Mouse (Mus musculus) liver, embryonic 11.5 days (tissue): ENCODE measurements around the gene Cc2d1b. TPM values are rescaled to one million over a fixed set of nuclear protein-coding genes. Genes with fewer than 3 reads are reported as not detected.

Experiments
- ATAC-seq: fragments of 200-750 bp; cut with Nextera tagmentation; replicated peaks from 2 replicates; pipeline ENCODE4 v1.8.0; 2017; ENCODE audit warnings: moderate number of reproducible peaks, mild to moderate bottlenecking, moderate TSS enrichment, moderate library complexity; ENCODE audit not compliant: low FRiP score
- DNase-seq: peaks from one replicate; pipeline ENCODE4 v3.0.0-alpha.2; 2017; ENCODE audit warnings: low spot score
- H3K27ac ChIP-seq: fragments of 300-500 bp; sonication (generic); 2 replicates; pipeline ENCODE4 v1.5.1; 2014; ENCODE audit warnings: mild to moderate bottlenecking, low read depth, low read length, control low read depth
- H3K27me3 ChIP-seq: fragments of 300-500 bp; sonication (generic); replicated peaks from 2 replicates; pipeline ENCODE4 v1.6.1; 2014; ENCODE audit warnings: low read length, mixed read lengths; ENCODE audit not compliant: control insufficient read depth, insufficient read depth
- H3K36me3 ChIP-seq: fragments of 300-500 bp; sonication (generic); 2 replicates; pipeline ENCODE4 v1.6.1; 2014; ENCODE audit warnings: mild to moderate bottlenecking, low read length, moderate library complexity, mixed read lengths; ENCODE audit not compliant: control insufficient read depth, insufficient read depth
- H3K4me1 ChIP-seq: fragments of 300-500 bp; sonication (generic); replicated peaks from 2 replicates; pipeline ENCODE4 v1.6.1; 2014; ENCODE audit warnings: low read length, mixed read lengths; ENCODE audit not compliant: control insufficient read depth, insufficient read depth
- H3K4me2 ChIP-seq: fragments of 300-500 bp; sonication (generic); 2 replicates; pipeline ENCODE4 v1.6.1; 2014; ENCODE audit warnings: mild to moderate bottlenecking, control low read depth, moderate library complexity
- H3K4me3 ChIP-seq: fragments of 300-500 bp; sonication (generic); 2 replicates; pipeline ENCODE4 v1.5.1; 2014; ENCODE audit warnings: low read depth, low read length, control low read depth
- H3K9ac ChIP-seq: fragments of 300-500 bp; sonication (generic); 2 replicates; pipeline ENCODE4 v1.6.1; 2014; ENCODE audit warnings: low read depth, low read length, control low read depth
- H3K9me3 ChIP-seq: fragments of 300-500 bp; sonication (generic); 2 replicates; pipeline ENCODE4 v1.6.1; 2016; ENCODE audit warnings: low read length, inconsistent platforms, mixed read lengths; ENCODE audit not compliant: control insufficient read depth
- whole genome bisulfite sequencing: fragments of 180-500 bp; shearing (Covaris S2); extraction: QIAGEN DNeasy Blood & Tissue Kit; methylation state at CpG from one replicate; pipeline ENCODE4 v1.1.7; 2014; 5-methylcytosine and 5-hydroxymethylcytosine counted together
- polyA plus RNA-seq: library from polyadenylated mRNA; unstranded; fragments of >200 nt; fragmentation: Nextera tagmentation; extraction: Ambion mirVana; gene quantifications from 2 replicates; pipeline ENCODE4 v1.2.1, GENCODE M21; 2014

Cc2d1b gene
- polyA plus RNA-seq, result 24.7 and 27.8 TPM in 2 replicates

DNA sequence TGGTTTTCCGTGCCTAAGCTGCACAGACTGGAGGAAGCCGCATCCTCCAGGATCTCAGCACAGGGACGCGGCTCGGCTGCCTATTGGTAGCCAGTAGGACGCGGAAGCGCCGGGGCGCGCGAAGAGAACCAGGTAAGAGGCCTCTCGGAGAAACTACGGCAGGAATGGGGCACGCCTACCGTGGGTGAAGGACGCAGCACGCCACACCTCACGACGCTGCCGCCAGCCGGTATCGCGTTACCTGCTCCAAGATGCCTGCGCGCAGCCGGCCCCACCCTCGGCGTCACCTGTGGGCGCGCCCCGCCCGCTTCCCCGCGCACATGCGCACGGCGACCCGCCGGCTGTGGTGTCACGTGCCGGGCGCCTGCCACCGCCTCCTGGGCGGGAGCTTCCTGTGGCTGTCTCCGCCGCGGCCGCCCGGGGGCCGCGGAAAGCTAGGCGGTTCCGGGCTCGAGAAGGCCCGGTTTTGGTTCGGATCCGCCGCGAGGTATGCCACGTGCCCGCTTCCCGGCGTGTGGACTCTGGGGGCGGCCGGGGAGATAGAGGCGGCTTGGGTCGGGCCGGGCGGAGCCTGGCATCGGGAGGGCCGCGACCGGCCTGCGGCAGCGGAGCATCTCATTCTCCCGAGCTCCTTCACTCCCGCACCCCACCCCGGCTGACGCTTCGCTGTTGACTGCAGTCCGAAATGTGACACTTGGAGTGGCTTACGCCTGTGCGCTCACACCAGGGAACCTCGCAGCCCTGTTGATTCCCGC, at the start of gene Cc2d1b:
Gene Cc2d1b (plus strand): TSS at position 354 of the 755 bp plus-strand sequence.
- Histone ChIP-seq H3K36me3 (peaks cover 5% of the 10 kb centered on the region; the same call in 1 of the 2 replicates), H3K27me3 (no peaks in the 10 kb centered on the region), H3K4me2 (peak within 1 kb of the TSS; percentile 97), H3K4me1 (peaks cover 11% of the 10 kb centered on the region), H3K9ac (peak within 1 kb of the TSS; percentile 89), H3K27ac (peak within 1 kb of the TSS; percentile 75), H3K9me3 (no peaks in the 10 kb centered on the region), H3K4me3 (peak within 1 kb of the TSS; percentile 81)
- under 1% methylated on average over 83 of the region's 86 CpGs for WGBS
- ATAC-seq, result peak; percentile 95
- DNase-seq, result peak; percentile 92

DNA sequence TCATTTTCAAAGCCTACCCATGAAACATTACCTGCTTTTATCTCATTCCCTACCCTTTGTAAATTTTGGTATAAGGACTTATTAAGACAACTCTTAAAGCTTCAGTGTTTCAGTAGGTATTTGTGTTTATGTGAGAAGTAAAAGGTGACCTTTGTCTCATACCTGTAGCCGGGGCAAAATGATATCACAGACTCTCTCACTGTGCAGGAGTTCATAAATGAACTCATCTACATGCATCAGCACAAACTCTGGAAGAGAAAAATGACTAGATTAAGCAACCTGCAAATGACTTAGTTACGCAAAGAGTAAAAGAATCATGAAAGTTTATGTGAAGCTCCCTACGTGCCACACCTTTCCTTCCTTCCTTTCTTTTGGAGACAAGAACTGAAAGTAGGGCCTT, 47.1 kb upstream of the Cc2d1b start:
- H3K27ac ChIP-seq, result no peak overlapping the region
- H3K9me3 ChIP-seq, result no peaks in the 10 kb centered on the region
- peaks cover 34% of the 10 kb centered on the region for H3K36me3 ChIP-seq
- no peak overlapping the region for H3K4me2 ChIP-seq
- peaks cover 5% of the 10 kb centered on the region for H3K4me1 ChIP-seq
- no peak overlapping the region for H3K4me3 ChIP-seq
- H3K9ac ChIP-seq, result no peak overlapping the region
- DNase-seq (no peak), ATAC-seq (no peak)
- WGBS, result 93% methylated on average over 3 of the region's 3 CpGs
- H3K27me3 ChIP-seq, result no peaks in the 10 kb centered on the region

DNA sequence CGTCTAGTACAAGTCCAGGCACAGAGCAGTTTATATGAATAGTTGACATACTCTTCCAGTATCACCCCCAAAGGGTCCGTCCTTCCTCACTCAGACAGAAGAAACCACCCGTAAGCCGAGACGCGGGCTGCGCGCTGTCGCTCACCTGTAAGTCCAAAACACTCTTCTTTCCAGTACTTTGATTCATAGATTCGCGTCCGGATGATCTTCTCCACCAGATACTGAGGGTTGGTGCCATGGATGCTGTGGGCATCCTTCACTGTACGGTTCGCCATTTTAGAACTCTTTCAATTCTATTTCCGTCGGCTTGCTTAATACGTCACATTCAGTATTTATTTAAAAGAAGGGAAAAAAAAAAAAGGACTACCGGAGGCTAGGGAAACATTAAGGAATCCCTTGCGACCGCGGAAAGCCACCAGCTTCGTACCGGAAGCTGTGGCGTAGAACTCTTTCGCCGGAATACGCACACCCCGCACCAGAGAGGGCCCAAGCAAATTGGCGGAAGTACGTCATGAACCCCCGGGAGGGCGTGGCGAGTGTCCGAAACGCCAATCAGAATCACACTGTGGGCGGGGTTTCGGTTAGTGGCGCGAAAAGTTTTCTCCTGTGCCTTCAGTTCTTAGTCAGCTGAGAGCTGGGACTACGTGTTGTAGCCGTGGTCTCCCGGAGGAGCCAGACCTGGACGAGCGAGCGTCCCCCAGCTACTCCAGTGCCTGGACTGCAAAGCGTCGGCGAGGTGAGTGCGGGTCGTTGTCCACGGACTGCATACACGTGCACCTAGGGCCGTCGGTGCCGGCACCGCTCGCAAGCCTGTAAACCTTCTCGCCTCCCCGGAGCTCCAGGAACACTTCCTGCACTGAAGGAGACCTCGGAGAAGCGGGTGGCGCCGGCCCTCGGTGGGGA, 40.6 kb upstream of the Cc2d1b start, which contains the start of the genes Prpf38a and Orc1:
Gene Prpf38a (minus strand): TSS at position 497 of the 903 bp plus-strand sequence.
Gene Orc1 (plus strand): TSS at position 584 of the 903 bp plus-strand sequence.
- WGBS, result under 1% methylated on average over 64 of the region's 64 CpGs
- Histone ChIP-seq H3K4me1 (peaks cover 8% of the 10 kb centered on the region), H3K36me3 (peaks cover 6% of the 10 kb centered on the region; the same call in 1 of the 2 replicates), H3K4me3 (peak within 1 kb of the TSS; percentile 92), H3K9me3 (no peaks in the 10 kb centered on the region), H3K9ac (peak within 1 kb of the TSS; percentile 91), H3K27ac (peak within 1 kb of the TSS; percentile 89), H3K27me3 (no peaks in the 10 kb centered on the region), H3K4me2 (peak within 1 kb of the TSS; percentile 67)
- ATAC-seq (peak; percentile 95), DNase-seq (peak; percentile 98)

DNA sequence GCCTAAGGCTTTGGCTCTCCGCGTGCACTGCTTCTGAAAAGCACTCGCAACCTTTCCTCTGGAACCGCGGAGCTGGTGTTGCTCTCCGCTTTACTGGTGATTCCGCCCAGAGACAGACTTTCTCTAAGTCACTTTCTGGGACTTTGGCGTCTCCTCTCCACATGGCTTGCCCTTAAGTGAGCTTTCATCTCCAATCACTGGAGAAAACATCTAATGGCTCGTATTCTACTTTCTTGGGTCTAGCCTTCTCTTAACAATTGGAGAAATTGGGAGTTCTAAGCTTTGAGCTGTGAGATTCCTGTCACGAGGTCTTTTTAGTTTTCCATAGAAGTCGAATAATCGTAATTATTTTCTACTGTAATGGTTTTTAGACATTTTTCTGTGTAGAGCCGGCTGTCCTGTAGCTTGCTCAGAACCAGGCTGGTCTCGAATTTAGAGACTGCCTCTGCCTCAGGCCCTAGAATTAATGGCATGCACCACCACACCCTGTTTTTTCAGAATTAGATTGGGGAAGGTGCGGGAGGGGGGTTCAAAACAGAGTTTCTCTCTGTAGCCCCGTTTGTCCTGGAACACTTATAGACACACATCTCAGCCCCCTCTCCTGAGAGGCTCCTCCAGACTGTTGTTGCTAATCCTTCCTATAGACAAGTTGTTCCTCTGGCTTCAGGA, 39.9 kb upstream of the Cc2d1b start:
- peaks cover 3% of the 10 kb centered on the region; the same call in 1 of the 2 replicates for H3K36me3 ChIP-seq
- H3K4me2 ChIP-seq, result peak overlapping the region; percentile 60
- no peaks in the 10 kb centered on the region for H3K27me3 ChIP-seq
- 1% methylated on average over 16 of the region's 16 CpGs for WGBS
- H3K27ac ChIP-seq, result peak overlapping the region; percentile 89
- H3K4me1 ChIP-seq, result peaks cover 8% of the 10 kb centered on the region
- H3K4me3 ChIP-seq, result peak overlapping the region; percentile 92
- ATAC-seq (no peak; the same call in 1 of the 2 replicates), DNase-seq (no peak)
- peak overlapping the region; percentile 91 for H3K9ac ChIP-seq
- no peaks in the 10 kb centered on the region for H3K9me3 ChIP-seq

DNA sequence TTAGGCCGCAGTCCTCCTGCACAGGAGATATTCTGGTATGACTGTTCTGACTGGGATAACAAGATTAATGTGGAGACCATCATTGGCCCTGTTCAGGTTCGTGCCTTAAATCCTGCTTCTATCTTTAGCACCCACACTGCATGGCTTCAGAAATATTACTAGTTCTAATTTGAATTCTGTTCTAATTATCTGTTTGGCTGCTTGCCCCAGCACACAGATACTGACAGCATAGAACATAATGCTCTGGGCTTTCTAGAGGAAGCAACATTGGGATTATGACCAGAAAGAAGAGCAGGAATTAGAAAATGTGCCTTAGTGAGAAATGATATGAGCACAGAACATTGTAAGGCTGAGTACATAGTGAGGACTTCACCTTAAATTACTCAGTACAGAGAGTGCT, 26.4 kb upstream of the Cc2d1b start:
- no peak overlapping the region for H3K27ac ChIP-seq
- 97% methylated on average over 2 of the region's 2 CpGs for WGBS

DNA sequence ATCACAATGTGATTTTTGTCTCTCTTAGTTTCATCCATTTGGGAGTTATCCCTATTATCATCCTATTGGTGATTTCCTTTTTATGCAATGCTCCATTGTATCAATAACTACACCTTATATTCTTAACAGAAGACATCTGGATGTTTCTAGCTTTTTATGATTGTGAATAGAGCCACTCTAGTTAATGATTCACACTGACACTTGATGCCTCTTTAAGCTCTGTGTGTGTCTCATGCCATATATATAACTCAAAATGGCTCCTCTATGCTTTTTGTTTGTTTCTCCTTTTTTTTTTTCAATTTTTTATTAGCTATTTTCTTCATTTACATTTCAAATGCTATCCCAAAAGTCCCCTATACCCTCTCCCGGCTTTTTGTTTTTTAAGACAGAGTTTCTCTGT, 24.0 kb upstream of the Cc2d1b start:
- WGBS, result 88% methylated on average over 1 of the region's 1 CpGs
- Histone ChIP-seq H3K4me1 (0 out of 2 replicates have a peak, but pooled peaks cover 2% of the 10 kb centered on the region), H3K36me3 (peaks cover 6% of the 10 kb centered on the region; the same call in 1 of the 2 replicates), H3K27me3 (no peaks in the 10 kb centered on the region), H3K9me3 (no peaks in the 10 kb centered on the region), H3K4me2 (no peak overlapping the region), H3K27ac (no peak overlapping the region), H3K9ac (no peak overlapping the region), H3K4me3 (no peak overlapping the region)
- no peak for DNase-seq
- no peak for ATAC-seq

More for the DNA sequence above, 26.4 kb upstream of the Cc2d1b start:
- Histone ChIP-seq H3K27me3 (no peaks in the 10 kb centered on the region), H3K4me1 (peaks cover 4% of the 10 kb centered on the region; the same call in 1 of the 2 replicates), H3K9ac (no peak overlapping the region), H3K4me3 (no peak overlapping the region), H3K9me3 (no peaks in the 10 kb centered on the region), H3K4me2 (no peak overlapping the region), H3K36me3 (0 out of 2 replicates have a peak, but pooled peaks cover 2% of the 10 kb centered on the region)
- ATAC-seq (no peak), DNase-seq (no peak)

DNA sequence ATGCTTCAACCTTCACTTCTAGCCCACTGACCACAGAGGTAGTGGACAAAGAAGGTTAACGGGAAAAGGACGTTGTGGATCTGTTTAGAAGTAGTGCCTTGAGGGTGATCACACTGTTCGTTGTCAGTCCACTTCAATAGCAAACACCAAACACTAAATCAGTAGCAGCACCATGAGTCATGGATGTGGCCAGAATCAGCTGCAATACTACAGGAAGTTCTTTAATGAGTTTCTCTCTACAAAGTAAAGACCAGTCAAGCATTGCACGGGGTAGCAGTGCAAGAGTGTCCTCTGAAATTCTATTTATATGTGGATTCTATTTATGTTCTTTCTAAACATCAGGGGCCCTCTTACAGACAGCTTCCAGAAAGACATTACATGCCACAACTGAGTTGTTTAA, 21.4 kb upstream of the Cc2d1b start:
- no peak for ATAC-seq
- no peak overlapping the region for H3K9ac ChIP-seq
- DNase-seq, result no peak
- no peak overlapping the region for H3K4me2 ChIP-seq
- peaks cover 16% of the 10 kb centered on the region for H3K36me3 ChIP-seq
- H3K9me3 ChIP-seq, result no peaks in the 10 kb centered on the region
- no peaks in the 10 kb centered on the region for H3K27me3 ChIP-seq
- H3K4me1 ChIP-seq, result no peaks in the 10 kb centered on the region
- H3K4me3 ChIP-seq, result no peak overlapping the region
- WGBS, result 85% methylated on average over 4 of the region's 4 CpGs
- no peak overlapping the region for H3K27ac ChIP-seq

DNA sequence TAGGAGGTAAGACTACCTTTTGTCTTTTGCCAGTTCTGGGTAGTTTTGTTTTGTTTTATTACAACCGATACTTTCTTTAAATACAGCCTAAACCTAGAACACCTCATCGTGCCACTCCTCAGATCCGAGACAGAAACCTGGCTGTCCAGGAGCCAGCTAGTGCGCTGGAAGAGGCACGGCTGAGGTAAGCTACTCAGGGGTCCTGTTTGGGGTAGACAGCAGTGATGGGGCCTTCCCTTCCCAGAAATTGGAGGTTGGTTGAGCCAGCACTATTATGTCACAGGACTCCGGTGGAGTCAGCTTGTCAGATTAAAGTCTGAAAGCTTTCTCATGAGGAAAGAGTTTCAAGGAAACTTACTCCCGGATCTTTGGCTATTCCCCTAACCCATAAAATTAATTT, 17.9 kb upstream of the Cc2d1b start:
- WGBS, result 93% methylated on average over 7 of the region's 7 CpGs
- no peaks in the 10 kb centered on the region for H3K9me3 ChIP-seq
- peaks cover 37% of the 10 kb centered on the region for H3K36me3 ChIP-seq
- no peaks in the 10 kb centered on the region for H3K27me3 ChIP-seq
- no peak overlapping the region for H3K27ac ChIP-seq
- H3K4me2 ChIP-seq, result no peak overlapping the region
- DNase-seq, result no peak
- H3K4me3 ChIP-seq, result no peak overlapping the region
- no peak overlapping the region for H3K9ac ChIP-seq
- no peak for ATAC-seq
- no peaks in the 10 kb centered on the region for H3K4me1 ChIP-seq
